Mouse (Mus musculus): ENCODE measurements at regions not wholly inside any gene's neighbourhood (a gene's known extent, or its start where the extent isn't known, plus 50 kb on each side); places are given as distances from the start of the nearest gene placed in this dataset.

DNA sequence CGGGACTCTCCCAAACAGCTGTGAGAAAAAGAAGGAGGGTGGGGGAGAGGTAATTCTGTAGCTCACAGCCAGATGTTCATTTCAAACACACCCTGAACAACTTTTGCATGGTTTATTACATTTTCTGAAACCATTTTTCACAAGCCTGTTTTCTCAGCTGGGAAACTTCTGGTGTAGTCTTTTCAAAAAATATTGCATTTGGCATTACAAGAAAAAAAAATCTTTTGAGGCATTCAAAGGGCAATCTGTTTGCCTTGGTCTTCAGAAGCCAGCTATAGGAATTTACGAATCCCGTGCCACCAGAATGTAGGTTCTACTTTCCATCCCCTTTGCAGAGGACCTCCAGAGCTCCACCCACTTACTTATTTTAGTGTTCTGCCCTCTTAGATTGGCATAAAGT is 681.7 kb downstream of the Gm826 start:
- DNase-seq (ENCODE audit: low spot score) = no peak

DNA sequence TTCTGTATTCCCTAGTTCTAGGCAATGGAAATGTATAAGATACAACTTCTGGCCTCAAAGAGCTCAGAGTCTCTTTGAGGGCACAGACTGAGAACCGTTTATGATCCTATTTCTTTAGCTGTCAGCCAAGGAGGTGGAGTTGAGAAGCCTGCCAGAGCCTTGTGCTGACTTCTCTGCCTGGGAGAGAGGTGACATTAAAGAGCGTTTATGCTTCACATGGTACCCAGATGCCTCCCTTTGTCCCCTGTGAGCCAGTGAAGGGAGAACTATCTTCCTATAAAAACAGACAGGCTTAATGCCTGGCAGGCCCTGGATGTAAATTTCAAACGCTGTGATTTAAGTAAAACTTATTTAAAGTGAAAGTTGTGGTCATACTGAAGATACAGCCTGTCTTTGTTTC is 657.1 kb downstream of the Gm826 start:
- no peak for DNase-seq (ENCODE audit: low spot score)

DNA sequence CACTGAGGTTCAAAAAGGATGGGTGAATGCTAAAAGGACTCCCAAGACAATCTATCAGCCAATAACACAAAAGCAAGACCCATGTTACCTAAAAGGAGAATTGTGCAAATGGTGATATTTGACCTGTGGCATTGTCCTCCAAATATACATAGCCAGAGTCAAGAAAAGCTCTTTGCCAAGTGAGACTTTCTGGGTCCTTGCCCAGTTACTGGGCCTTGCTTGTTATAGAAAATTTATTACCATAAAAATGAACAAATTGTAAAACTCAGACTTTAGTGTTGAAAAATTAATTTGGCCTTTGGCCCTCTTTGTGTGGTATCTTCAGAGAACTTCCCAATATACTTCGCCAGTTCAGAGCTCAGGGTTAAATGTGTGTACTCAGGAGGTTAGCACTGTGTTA is 653.3 kb downstream of the Gm826 start:
- DNase-seq (ENCODE audit: low spot score) = no peak

DNA sequence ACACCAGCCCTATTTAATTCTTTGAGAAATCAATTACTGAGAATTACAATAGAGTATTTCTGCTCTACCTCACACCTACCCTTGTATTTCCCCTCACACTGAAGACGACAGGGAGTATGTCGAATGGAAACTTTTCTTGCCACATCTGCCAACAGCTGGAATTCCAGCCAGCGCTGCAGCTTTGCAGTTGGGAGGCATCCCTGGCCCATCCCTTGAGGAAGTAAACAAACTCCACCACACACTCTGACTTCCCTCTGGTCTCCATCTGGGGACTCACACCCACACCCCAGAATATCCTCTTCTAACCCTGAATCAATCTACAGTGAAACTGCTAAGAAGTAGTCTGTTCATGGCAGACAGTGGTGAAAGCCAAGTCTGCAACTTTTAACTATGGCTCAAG is 630.9 kb downstream of the Gm826 start:
- no peak for DNase-seq (ENCODE audit: low spot score)

DNA sequence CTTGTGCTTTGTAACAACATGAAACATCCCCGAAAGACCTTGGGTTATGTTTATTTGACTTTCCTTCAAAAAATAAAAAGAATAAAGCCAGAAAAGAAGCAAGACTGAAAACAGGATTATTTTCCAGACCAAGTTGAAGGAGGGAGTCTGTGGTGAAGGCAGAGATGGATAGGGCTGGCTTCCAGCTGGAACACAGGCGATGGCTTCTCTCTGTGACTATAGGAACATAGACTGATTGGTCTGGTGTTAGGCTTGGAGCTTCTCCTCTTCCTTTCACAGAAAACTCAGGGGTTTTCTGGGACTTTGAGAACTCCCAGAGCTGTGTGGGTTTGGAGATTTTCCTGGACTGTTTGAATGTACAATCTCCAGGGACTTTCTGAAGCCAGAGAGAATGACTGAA is 625.8 kb downstream of the Gm826 start:
- DNase-seq (ENCODE audit: low spot score) = no peak

DNA sequence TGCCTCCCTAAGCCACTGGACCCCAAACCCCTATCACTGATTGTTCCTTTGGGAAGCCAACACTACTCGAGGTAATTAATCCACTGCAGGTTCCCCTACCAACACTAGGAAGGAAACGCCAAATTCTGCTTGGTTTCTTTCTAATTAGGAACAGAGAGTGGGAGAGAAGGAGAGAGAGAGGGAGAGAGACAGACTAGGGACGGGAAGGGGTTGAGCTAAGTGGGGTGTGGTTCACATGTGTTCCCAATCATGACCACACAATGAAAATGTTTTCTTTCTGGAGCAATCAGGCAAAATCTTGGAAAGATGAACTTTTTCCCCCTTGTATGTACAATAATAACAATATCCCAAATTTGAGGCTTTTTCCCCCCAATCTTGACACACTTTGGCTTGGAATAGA is 619.3 kb downstream of the Gm826 start:
- DNase-seq (ENCODE audit: low spot score) = no peak

DNA sequence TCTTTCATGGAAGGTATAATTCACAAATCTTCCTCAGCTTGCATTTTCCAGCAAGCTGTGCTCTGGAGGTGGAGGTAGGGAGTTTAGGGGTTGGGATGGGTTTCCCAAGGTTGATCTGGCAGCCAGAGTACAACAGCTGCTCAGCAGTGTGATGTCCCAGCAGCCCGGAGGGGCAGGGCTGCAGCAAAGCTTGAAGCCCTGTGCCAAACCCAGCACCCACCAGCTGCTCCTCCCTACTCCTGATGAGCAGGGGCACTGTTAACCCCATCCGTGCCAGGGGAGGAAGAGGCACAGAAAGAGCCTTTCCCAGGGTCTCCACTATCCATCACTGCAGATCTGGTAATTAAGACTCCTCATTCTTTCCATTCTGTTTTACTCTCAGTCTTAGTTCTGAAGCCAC is 615.2 kb downstream of the Gm826 start:
- no peak for DNase-seq (ENCODE audit: low spot score)

DNA sequence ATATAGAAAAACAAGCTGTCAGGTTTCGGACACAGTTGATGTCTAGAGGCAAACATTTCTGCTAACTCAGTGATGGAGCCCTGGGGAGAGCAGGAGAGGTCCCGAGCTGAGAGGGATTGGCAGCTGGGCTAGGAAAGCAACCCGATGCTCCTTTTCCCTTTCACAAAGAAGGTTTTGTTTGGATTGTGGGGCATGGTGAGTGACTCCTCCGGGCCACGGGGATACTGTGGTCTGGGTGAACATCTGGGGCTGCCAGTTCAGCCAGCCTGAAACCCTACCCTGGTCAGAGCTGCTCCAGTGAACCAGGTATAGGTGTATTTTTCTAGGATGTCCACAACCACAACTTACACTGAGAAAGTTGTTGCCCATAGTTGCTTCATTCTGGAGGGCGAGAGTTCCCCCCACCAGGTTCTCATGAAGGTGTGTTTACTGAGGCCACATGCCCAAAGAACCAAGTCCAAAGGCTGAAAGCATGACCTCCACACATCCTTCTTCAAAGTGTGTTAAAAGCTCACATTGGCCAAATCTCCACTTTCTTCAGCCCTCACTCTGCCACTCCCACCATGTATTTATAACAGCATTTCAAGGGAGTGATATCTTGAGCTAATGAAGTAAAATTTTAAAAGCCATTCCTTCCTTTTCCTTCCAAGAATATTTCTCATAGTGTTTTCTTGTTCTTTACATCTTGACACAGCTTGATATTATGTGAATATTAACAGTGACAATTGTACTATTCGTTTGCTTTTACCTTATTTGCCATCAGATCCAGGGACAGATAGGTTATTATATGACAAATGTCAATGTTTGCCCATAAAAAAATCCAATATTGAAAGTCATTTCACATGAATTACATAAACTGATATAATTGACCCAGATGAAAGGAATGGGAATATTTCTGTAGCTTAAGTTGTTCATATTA is 608.5 kb downstream of the Gm826 start:
- DNase-seq (ENCODE audit: low spot score) = no peak

DNA sequence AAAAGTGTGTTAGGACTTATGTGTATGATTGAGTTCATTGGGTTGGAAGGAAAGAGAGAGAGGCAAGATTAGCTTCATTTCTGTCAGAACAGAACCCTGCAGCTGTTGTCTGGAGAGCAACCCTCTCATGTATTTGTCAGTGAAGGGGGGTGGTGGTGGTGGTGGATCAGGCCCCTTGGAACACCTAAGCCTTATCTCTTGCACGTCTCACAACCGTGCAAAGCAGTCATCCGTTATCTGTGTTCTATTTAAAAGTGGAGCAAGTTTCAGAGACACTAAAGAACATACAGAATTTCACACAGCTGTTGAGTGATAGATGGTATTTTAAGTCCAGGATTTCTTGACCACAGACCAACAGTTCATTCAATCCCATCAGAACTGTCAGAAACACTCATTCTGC is 604.7 kb downstream of the Gm826 start:
- DNase-seq (ENCODE audit: low spot score) = no peak

DNA sequence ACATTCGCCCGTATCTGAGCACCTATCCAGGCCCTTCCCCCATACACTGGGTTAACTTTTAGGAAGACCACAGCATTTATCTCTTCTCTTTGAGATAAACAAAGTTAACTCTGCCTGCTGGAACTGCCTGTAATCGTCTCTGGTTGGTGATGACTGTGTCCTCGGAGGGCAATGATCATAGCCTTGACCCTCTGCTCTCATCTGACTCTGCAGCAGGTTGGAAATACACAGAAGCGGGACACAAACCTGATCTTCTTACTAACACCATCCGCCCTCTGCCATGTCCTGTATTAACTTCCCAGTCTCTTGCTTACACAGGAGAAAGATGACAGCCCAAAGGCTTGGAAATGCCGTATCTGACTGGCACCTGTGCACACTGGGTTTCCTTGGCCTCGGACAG is 603.7 kb downstream of the Gm826 start:
- DNase-seq (ENCODE audit: low spot score) = no peak

DNA sequence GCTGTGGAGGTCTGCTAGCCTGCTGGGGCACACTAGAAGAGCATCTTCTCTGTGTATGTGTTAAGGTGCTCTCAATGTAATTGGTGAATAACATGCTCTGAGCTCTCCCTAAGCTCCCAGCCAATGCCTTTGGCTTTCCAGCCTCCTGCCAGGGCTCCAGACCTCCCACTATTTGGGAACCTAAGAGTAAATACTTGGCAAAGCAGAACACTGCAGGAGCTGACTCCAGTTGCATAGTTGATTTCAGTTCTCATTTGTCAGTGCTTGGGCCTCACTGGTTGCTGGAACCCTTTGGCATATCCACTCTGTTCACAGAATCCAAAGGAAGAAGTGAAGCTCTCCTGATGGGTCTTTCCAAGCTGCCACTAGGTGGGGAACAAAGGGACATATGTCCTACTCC is 602.7 kb downstream of the Gm826 start:
- no peak for DNase-seq (ENCODE audit: low spot score)

DNA sequence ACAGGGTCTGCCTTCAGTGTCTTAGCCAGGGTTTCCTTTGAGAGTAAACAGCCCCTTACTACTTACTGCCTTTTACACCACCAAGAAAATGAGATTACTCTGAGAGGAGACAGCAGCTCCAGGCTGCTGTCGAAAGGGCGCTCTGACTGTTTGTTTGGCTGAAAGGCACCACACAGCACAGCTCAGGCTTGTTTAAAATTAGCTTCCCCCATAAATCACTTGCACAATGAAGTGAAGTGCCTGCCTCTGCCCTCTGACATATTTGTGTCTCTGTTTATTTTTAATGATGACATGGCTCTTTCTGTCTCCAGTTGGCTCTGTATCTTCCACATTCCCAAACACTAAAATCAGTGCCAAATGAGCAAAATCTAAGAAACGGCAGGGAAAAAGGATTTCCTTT is 601.5 kb downstream of the Gm826 start:
- DNase-seq (ENCODE audit: low spot score) = no peak

DNA sequence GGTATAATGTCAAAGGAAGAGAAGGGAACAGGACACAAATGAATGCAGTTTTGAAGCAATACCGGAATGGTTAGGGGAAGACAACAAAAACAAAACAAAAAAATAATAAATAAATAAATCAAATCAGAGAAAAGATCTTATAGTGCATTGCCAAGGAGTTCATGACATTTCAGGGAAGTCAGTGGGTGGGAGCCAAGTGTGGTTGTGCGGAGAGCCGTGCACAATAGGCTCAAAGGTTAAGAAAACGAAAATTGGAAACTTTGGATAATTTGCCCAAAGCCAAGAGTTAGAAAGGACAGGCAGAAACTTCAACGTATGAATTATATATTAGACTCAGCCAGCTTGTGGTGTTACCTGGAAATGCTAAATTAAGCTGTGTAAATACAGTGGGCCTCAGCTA is 599.4 kb downstream of the Gm826 start:
- DNase-seq (ENCODE audit: low spot score) = no peak

DNA sequence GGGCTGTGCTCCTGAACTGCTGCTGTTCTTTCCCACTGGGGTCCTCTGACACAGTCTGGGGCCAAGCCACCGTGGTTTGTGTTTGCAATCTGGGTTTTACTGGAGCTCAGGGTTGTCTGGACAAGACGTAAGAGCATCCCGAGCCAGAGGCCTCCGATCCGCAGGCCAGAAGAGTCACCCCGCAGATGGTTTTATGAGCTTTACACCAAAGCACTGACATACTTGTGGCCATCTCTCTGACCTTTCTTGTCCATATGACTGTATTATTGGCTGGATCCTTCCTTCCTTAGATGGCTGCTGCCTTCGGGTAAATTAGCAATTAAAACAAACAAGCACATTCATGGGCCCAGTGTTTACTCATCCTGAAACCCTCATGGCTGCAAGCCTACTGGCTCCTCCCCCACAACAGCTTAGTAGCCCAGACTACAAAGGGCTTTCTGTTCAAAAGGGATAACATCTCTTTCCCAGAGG is 578.4 kb downstream of the Gm826 start:
- DNase-seq (ENCODE audit: low spot score) = no peak

DNA sequence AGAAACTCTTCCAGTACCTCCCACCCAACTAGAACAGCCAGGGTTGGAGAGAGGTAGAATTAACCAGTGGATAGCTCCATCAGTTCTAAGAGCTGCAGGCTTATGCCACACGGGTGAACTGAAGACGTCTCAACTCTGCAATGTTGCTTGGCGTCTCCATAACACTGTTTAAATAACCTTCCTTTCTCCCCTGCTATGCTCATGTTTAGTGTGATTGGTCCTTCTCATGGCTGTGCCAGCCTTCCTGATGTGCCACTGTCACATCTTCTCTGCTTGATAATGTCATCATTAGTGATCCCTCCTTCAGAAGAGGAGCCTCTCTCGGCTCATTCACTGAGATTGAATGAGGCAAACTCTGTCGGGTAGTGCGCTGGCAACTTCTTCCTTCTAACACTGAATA is 573.2 kb downstream of the Gm826 start:
- no peak for DNase-seq (ENCODE audit: low spot score)

DNA sequence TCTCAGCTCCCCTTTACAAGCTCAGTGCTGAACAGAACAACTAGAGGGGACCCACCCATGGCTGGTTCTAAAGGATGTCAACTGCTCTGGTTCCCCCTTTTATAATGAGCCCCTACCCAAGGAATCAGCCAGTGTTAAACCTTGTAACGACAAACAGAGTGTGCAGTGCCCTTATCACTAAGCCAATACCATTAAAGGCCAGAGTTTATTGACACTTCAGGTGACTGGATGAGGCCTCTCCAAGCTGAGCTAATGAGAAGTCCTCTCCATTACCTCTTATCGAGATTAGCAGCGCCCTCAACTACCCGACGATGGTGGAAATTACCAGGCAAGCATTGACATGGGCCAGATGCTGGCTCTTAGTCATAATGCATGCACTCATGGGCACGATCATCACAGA is 570.8 kb downstream of the Gm826 start:
- no peak for DNase-seq (ENCODE audit: low spot score)

Data from ovary, postnatal 36 days (tissue).